Mouse (Mus musculus) adrenal gland, postnatal 10 days (tissue): ENCODE results near the gene Dnajb12. TPM values are rescaled to one million over a fixed set of nuclear protein-coding genes. Genes with fewer than 3 reads are reported as not detected.

Source experiments
- total RNA-seq, 2 experiments: library from RNA; stranded (reverse); gene quantifications; 2 replicates each; pipeline ENCODE4 v1.2.3; 2021

The Dnajb12 gene
- total RNA-seq, 2 experiments from 2014 or later = 45.4 to 52.7 TPM

Other genes starting within 250 kb of the Dnajb12 start
- gene Micu1, start 177.1 kb upstream of the Dnajb12 start, total RNA-seq = 10 to 100 TPM; 56.1 to 67.3 TPM
- gene Ddit4, start 72.3 kb downstream of the Dnajb12 start, total RNA-seq = 100 to 1,000 TPM in 1 of 2 experiments, 10 to 100 TPM in 1; 46.2 to 129 TPM
- gene Ascc1, start 123.2 kb downstream of the Dnajb12 start, total RNA-seq = 10 to 100 TPM; 26.6 to 30.7 TPM
- gene Anapc16, start 123.6 kb downstream of the Dnajb12 start, total RNA-seq = 10 to 100 TPM; 60.3 to 68.4 TPM
- gene Spock2, start 226.7 kb downstream of the Dnajb12 start, total RNA-seq = 10 to 100 TPM; 32.9 to 37.8 TPM